Mouse (Mus musculus): ENCODE results near the gene Ilf2. TPM values are rescaled to one million over a fixed set of nuclear protein-coding genes. Genes with fewer than 3 reads are reported as not detected.

Ilf2 gene
- polyA plus RNA-seq, 1 experiment from 2014 or later, result 351 TPM

DNA sequence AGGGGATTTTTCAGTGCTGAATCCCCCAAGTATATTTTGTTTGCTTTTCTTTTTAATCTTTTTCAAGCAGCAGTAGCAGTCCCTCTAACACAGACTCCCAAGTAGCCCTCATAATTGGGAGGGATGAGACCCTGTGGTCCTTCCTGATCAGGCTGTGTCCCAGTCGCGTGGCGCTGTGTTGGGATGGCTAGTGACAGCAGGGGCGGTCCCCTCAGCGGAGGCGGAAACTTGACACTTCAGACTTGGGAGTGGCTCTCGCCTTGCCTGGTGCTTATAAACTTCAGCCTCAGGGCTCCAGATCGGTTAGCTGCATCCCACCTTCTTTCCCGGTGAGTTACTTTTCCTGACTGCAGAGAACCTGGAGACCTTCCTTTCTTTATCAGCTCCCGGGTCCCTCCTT lies 38.8 kb downstream of the Ilf2 start:
- peaks cover 16% of the 10 kb centered on the region for H3K4me1 ChIP-seq
- peak; percentile 74; the same call in 1 of the 2 replicates for ATAC-seq (ENCODE audit: low FRiP score)
- peak overlapping the region; percentile 32 for H3K4me3 ChIP-seq (replicated peaks)
- H3K27me3 ChIP-seq, result peaks cover 46% of the 10 kb centered on the region
- under 1% methylated on average over 10 of the region's 10 CpGs for WGBS
- peak overlapping the region; percentile 60 for H3K4me2 ChIP-seq
- H3K36me3 ChIP-seq (replicated peaks), result no peaks in the 10 kb centered on the region
- no peak overlapping the region for H3K27ac ChIP-seq
- H3K9me3 ChIP-seq, result no peaks in the 10 kb centered on the region
- peak overlapping the region; percentile 47 for H3K9ac ChIP-seq

DNA sequence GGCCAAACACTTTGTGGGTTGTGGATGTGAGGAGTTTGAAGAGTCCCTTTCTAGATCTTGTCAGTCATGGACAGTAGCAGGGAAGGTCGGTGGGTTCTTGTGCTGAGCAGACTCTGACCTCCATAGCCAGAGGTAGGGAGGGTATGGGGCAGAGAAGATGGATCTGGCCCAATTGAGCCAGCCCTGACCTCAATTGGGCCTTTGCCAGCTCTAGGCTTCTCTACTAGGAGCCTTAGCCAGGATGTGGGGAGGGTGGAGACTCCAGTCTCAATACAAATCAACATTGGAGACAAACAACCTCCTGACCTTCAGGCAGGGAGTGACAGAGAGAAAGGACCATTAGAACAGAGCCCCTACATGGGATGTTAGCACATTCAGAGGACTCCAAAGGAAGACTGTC lies 39.3 kb downstream of the Ilf2 start:
- H3K4me1 ChIP-seq, result peaks cover 16% of the 10 kb centered on the region
- no peak overlapping the region for H3K27ac ChIP-seq
- 57% methylated on average over 1 of the region's 1 CpGs for WGBS
- no peak for ATAC-seq (ENCODE audit: low FRiP score)
- H3K9ac ChIP-seq, result peak overlapping the region; percentile 47; the same call in 1 of the 2 replicates
- H3K9me3 ChIP-seq, result no peaks in the 10 kb centered on the region
- peaks cover 48% of the 10 kb centered on the region for H3K27me3 ChIP-seq
- H3K36me3 ChIP-seq (replicated peaks), result no peaks in the 10 kb centered on the region
- peak overlapping the region; percentile 32 for H3K4me3 ChIP-seq (replicated peaks)
- peak overlapping the region; percentile 60 for H3K4me2 ChIP-seq

DNA sequence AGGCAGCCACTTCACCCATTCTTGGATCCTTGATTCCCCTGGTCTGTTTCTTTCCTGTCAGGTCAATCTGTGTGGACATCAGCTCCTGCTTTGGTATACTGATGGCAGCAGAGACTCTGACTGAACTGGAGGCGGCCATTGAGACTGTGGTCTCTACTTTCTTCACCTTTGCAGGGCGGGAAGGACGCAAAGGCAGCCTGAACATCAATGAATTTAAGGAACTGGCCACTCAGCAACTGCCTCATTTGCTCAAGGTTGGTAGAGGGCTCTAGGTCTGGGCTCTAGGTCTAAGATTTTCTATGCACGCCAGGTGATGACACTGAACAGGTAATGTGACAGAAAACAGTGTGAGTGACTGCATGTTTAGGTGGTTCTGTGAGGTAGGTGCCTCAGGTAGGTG lies 39.9 kb downstream of the Ilf2 start:
- Histone ChIP-seq H3K4me2 (no peak overlapping the region), H3K4me3 (replicated peaks) (no peak overlapping the region), H3K27me3 (peaks cover 49% of the 10 kb centered on the region), H3K9ac (no peak overlapping the region), H3K27ac (no peak overlapping the region), H3K36me3 (replicated peaks) (no peaks in the 10 kb centered on the region), H3K4me1 (peaks cover 16% of the 10 kb centered on the region), H3K9me3 (no peaks in the 10 kb centered on the region)
- 86% methylated on average over 4 of the region's 4 CpGs for WGBS
- no peak for ATAC-seq (ENCODE audit: low FRiP score)

DNA sequence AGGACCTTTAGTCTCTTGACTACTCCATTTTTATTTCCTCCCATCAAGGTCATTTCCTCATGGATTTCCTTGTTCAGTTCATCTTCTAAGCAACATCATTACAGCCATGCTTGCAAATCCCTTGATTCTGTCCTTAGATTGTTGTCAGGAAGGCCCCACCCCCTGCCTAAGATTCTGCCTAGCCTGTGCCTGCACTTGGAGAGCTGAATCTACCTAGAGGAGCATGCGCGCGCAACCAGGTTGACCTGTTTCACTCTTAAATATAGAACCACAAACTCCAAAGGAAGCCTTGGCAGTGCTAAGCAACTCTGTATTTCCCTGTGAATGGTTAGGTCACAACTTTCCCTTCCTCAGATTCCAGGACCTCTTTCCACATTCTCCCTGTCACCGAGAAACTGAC lies 41.8 kb downstream of the Ilf2 start:
- Histone ChIP-seq H3K9me3 (no peaks in the 10 kb centered on the region), H3K4me3 (replicated peaks) (no peak overlapping the region), H3K4me2 (no peak overlapping the region), H3K4me1 (peaks cover 16% of the 10 kb centered on the region), H3K36me3 (replicated peaks) (no peaks in the 10 kb centered on the region), H3K9ac (no peak overlapping the region), H3K27ac (no peak overlapping the region), H3K27me3 (peaks cover 38% of the 10 kb centered on the region)
- no peak for ATAC-seq (ENCODE audit: low FRiP score)
- WGBS, result 86% methylated on average over 4 of the region's 4 CpGs

DNA sequence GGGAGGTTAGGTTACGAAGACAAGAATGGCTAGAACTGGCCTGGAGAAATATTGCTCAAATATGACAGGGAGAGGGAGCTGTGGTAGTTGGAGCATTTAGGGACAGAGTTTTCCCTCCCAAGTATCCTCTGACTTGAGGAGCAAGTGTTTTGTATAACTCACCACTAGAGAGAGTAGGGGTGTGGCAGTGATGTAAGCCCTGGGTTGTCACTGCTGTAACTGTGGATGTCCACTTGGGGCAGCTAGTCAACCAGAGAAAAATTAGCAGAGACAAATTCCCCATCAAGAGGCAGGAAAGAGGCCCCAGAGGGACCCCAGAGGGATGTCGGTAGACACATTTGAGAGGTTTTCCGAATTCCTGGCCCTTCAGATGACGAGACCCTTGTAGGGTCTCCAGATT lies 49.5 kb downstream of the Ilf2 start:
- no peaks in the 10 kb centered on the region for H3K4me1 ChIP-seq
- no peak overlapping the region for H3K4me2 ChIP-seq
- H3K9ac ChIP-seq, result no peak overlapping the region
- no peak overlapping the region for H3K4me3 ChIP-seq (replicated peaks)
- no peaks in the 10 kb centered on the region for H3K9me3 ChIP-seq
- 70% methylated on average over 4 of the region's 4 CpGs for whole genome bisulfite sequencing
- no peaks in the 10 kb centered on the region for H3K27me3 ChIP-seq
- no peak for ATAC-seq (ENCODE audit: low FRiP score)
- H3K27ac ChIP-seq, result no peak overlapping the region
- H3K36me3 ChIP-seq (replicated peaks), result no peaks in the 10 kb centered on the region

DNA sequence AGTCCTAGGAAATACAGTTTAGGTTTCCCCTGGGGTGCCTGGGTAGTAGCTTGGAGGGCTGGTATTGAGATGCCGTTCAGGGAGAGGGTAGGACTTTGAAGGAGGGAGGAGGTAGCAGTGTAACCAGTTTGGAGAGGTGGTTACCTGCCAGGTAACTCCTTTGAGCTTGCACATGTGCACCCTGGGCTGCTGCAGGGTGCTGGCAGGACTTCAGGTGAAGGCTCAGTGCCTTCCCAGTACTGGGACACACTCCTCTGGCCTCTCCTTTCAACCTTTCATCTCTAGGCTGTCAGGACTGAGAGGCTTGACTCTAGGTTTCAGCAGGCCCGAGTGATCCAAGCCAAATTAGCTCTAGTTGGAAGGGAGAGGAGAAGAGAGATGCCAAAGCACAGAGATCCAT lies 50.1 kb downstream of the Ilf2 start:
- Histone ChIP-seq H3K9me3 (no peaks in the 10 kb centered on the region), H3K27me3 (no peaks in the 10 kb centered on the region), H3K4me2 (no peak overlapping the region), H3K27ac (no peak overlapping the region), H3K36me3 (replicated peaks) (no peaks in the 10 kb centered on the region), H3K9ac (no peak overlapping the region), H3K4me1 (no peaks in the 10 kb centered on the region), H3K4me3 (replicated peaks) (no peak overlapping the region)
- 92% methylated on average over 2 of the region's 2 CpGs for WGBS
- no peak for ATAC-seq (ENCODE audit: low FRiP score)

DNA sequence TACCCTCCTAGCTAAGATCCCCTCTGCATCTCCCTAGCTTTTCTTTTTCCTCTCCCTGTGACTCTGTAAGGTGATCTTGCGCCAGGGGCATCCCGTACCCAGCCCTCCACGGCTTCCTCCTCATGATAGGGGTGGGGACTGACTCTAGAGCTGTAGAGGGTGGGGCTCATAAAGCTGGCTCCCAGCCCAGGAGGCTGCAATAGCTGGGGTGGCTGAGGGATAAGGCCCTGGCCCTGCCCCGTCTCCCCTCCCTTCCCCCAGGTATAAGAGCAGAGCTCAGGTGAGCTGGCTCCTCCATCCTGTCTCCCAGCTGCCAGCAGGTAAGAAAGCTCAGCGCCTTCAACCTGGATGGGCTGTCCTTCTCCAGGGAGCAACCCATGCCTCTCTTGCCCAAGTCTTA lies 50.7 kb downstream of the Ilf2 start, which contains the start of gene S100a14:
TSS of gene S100a14 (plus strand) at position 277 of the 400 bp plus-strand sequence.
- WGBS, result 84% methylated on average over 5 of the region's 5 CpGs
- ATAC-seq (ENCODE audit: low FRiP score), result no peak
- H3K4me2 ChIP-seq, result no peak within 1 kb of the TSS
- no peaks in the 10 kb centered on the region for H3K36me3 ChIP-seq (replicated peaks)
- no peaks in the 10 kb centered on the region for H3K9me3 ChIP-seq
- no peak within 1 kb of the TSS for H3K27ac ChIP-seq
- H3K27me3 ChIP-seq, result no peaks in the 10 kb centered on the region
- H3K4me3 ChIP-seq (replicated peaks), result no peak within 1 kb of the TSS
- no peaks in the 10 kb centered on the region for H3K4me1 ChIP-seq
- no peak within 1 kb of the TSS for H3K9ac ChIP-seq

DNA sequence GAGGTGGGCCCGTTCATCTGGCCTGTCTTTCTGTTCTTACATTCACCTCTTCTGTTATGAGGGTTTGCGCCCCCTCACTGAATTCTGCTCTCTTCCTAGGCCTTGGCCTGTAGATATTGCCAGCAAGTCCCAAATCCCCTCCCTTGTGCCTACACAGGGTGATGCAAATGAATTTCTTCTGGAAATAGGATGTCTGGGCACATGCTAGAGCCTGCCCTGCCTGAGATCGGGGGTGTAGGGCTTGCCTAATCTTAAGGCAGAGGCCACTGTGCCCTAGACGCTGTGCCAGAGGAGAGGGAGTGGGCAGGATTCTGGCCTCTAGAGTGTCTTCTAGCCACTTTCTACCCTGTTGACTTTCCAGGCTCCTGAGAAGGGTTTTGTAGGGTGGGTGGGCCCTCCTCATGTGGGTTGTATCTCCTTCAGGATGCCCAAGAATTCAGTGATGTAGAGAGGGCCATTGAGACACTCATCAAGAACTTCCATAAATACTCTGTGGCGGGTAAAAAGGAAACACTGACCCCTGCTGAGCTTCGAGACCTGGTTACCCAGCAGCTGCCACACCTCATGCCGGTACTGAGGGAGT lies 51.5 kb downstream of the Ilf2 start:
- H3K36me3 ChIP-seq (replicated peaks), result no peaks in the 10 kb centered on the region
- 88% methylated on average over 7 of the region's 7 CpGs for WGBS

DNA sequence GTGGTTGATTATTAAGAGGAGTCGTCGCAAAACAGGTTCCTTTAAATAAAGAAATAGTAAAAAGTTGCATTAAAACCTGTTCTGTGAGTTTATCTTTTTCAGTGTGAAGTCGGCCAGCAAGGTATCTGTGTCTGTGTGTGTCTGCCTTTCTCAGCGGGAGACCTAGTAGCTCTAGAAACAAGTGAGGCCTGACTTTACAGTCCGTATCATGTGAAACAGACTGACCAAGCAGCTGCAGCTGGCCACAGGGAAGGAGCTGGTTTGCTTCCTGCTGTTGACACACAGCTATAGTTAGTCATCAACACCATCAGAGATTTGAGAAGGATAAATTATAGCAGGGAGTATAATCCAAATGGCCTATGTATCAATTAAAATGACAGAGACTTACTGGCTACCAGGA lies 55.8 kb downstream of the Ilf2 start:
- Histone ChIP-seq H3K27me3 (no peaks in the 10 kb centered on the region), H3K27ac (no peak overlapping the region), H3K4me1 (no peaks in the 10 kb centered on the region), H3K9ac (no peak overlapping the region), H3K36me3 (replicated peaks) (no peaks in the 10 kb centered on the region), H3K4me3 (replicated peaks) (no peak overlapping the region), H3K4me2 (no peak overlapping the region), H3K9me3 (no peaks in the 10 kb centered on the region)
- WGBS, result 78% methylated on average over 5 of the region's 5 CpGs
- no peak for ATAC-seq (ENCODE audit: low FRiP score)

More for the DNA sequence above, 51.5 kb downstream of the Ilf2 start:
- no peak overlapping the region for H3K4me3 ChIP-seq (replicated peaks)
- H3K4me1 ChIP-seq, result no peaks in the 10 kb centered on the region
- ATAC-seq (ENCODE audit: low FRiP score), result no peak
- H3K27me3 ChIP-seq, result no peaks in the 10 kb centered on the region
- H3K27ac ChIP-seq, result no peak overlapping the region
- H3K9ac ChIP-seq, result no peak overlapping the region
- H3K4me2 ChIP-seq, result no peak overlapping the region
- H3K9me3 ChIP-seq, result no peaks in the 10 kb centered on the region

DNA sequence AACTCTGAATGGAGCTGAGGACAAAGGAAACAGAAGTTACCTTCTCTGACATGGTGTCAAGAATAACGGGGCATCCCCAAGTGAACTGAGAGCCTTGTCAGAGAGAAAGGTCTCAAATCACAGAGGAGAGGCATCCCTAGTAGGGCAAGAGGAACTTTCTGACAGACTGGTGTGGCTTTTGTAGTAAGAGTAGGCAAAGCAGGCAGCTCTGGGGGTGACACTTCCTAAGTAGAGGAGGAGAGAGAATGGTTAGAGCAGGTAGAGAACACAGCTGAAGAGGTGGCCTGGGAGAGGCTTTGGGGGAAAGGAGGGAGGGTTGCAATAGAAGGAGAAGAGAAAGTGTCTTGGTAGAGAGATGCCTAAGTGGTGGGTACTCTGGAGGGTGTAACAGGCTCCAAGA lies 59.5 kb downstream of the Ilf2 start:
- Histone ChIP-seq H3K27me3 (0 out of 2 replicates have a peak, but pooled peaks cover 4% of the 10 kb centered on the region), H3K9ac (no peak overlapping the region), H3K4me2 (no peak overlapping the region), H3K27ac (no peak overlapping the region), H3K4me1 (no peaks in the 10 kb centered on the region), H3K9me3 (no peaks in the 10 kb centered on the region), H3K36me3 (replicated peaks) (no peaks in the 10 kb centered on the region), H3K4me3 (replicated peaks) (no peak overlapping the region)
- 74% methylated on average over 1 of the region's 1 CpGs for WGBS
- ATAC-seq (ENCODE audit: low FRiP score), result no peak

DNA sequence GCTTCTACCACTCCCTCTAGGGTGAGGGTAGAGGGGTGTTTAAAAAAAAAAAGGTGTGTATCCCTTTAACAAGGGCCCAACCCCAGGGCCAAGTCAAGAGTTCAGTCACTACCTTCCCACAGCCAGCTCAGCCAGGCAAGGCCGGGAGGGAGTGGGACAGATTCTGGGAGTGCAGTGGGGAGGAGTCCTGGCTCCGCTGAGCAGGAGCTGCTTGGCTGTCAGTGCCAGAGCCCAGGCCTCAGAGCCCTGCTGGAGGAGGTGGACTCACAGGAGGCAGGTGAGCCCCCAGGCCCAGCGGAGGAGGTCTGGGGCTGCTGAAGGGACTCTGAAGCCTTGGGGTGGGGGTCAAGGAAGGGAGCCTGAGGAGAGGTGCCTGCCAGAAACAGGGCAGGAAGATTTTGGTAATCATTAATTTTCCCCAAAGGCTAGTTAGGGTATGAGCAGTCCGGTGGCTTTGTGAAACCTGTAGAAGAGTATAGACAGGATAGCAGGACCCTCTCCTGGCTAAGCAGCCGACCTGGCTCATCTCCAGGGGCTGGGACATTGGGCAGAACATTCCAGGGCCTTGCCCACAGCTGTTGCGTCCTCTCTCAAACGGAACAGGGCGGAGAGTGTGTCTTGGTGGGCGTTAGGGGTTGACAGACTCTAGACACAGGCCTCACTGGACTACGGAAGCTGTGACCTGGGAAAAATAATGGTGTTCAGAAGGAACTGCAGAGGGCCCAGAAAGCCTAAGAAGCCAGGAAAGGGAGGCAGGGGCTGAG lies 61.4 kb downstream of the Ilf2 start, which contains the start of gene S100a16:
TSS of gene S100a16 (plus strand) at position 114 of the 764 bp plus-strand sequence.
- 45% methylated on average over 10 of the region's 10 CpGs for WGBS
- ATAC-seq (ENCODE audit: low FRiP score), result no peak
- Histone ChIP-seq H3K9me3 (no peaks in the 10 kb centered on the region), H3K4me2 (no peak within 1 kb of the TSS), H3K27me3 (0 out of 2 replicates have a peak, but pooled peaks cover 7% of the 10 kb centered on the region), H3K4me3 (replicated peaks) (no peak within 1 kb of the TSS), H3K4me1 (peaks cover 14% of the 10 kb centered on the region), H3K27ac (no peak within 1 kb of the TSS), H3K9ac (no peak within 1 kb of the TSS), H3K36me3 (replicated peaks) (no peaks in the 10 kb centered on the region)

DNA sequence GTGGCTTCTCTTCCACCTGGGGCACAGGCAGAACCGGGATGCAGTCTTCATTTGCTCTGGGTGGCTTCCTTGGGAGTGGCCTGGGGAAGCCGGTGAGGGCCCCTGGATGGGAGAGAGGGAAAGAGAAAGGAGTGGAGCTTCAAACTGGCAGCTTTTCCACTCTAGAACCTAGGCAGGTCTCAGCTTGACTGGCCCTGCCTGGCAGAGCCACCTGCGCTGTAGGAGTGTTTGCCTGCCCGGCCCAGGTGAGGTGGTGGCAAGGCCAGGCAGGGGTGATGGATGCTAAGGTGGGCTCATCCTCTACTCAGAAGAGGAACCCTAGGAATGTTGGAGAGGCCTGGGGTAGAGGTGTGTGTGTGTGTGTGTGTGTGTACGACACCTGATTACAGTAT lies 62.0 kb downstream of the Ilf2 start:
- no peak overlapping the region for H3K9ac ChIP-seq
- 76% methylated on average over 5 of the region's 5 CpGs for WGBS
- 0 out of 2 replicates have a peak, but pooled peaks cover 7% of the 10 kb centered on the region for H3K27me3 ChIP-seq
- H3K4me3 ChIP-seq (replicated peaks), result no peak overlapping the region
- no peaks in the 10 kb centered on the region for H3K9me3 ChIP-seq
- no peak for ATAC-seq (ENCODE audit: low FRiP score)
- peaks cover 18% of the 10 kb centered on the region for H3K4me1 ChIP-seq
- H3K36me3 ChIP-seq (replicated peaks), result no peaks in the 10 kb centered on the region
- H3K4me2 ChIP-seq, result no peak overlapping the region
- no peak overlapping the region for H3K27ac ChIP-seq
